Mouse (Mus musculus) gastrocnemius, postnatal 4 days (tissue): ENCODE results near the gene Fkbp9. TPM values are rescaled to one million over a fixed set of nuclear protein-coding genes. Genes with fewer than 3 reads are reported as not detected.

Experiments
- DNase-seq, 2 experiments: peaks; one replicate each; pipeline ENCODE4 v3.0.0; 2021 to 2022; ENCODE audit warnings: low spot score in 2 of 2, mixed read lengths in 2 of 2
- long read RNA-seq, 2 experiments: library from polyadenylated mRNA; stranded (forward); transcript quantifications; one replicate each; pipeline ENCODE4 v2.0.0; 2021
- total RNA-seq, 2 experiments: library from RNA; stranded (reverse); gene quantifications; 2 replicates each; pipeline ENCODE4 v1.2.3; 2021

Gene Fkbp9
- 100 to 1,000 TPM; 186 to 188 TPM for total RNA-seq
- long read RNA-seq, experiment 1, transcript Fkbp9-201 (10 exons, 3,009 nt) = major isoform, 402 of 439 reads
- long read RNA-seq, experiment 1, partial matches to known transcripts = 27 of 439 reads
- long read RNA-seq, experiment 1, other reads (novel, unspliced or antisense) = 10 of 439 reads
- long read RNA-seq, experiment 2, transcript Fkbp9-201 (10 exons, 3,009 nt) = major isoform, 526 of 574 reads
- long read RNA-seq, experiment 2, partial matches to known transcripts = 33 of 574 reads
- long read RNA-seq, experiment 2, other reads (novel, unspliced or antisense) = 15 of 574 reads

DNA sequence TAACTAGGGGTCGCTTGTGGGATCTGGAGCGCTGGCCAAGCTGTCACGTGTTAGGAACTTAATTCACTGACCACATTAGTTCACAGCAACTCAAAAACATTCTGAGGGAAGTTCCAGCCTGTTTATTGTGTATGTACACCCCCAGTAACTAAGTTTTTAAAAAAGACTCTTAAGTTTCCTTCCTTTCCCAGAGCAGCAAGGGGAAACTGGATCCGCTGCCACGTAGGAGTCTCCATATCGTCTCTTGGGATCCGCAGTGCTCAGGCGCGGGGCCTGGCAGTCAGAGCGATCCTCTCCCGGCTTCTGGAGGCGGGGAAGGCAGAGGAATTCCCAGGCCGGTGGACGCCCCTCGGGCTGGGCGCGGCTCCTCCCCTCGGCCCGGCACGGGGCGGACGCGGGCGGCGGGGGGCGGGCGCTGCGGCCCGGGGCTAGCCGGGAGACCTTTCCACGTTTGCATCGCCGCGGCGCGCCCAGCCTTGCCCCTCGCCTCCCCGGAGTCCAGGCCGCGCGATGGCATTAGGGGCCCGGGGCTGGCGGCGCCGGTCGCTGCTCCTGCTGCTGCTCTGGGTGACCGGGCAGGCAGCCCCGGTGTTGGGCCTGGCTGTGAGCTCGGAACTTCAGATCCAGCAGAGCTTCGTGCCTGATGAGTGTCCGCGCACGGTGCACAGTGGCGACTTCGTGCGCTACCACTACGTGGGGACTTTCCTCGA is at the start of gene Fkbp9:
TSS of gene Fkbp9 (plus strand) at position 363 of the 710 bp plus-strand sequence.
- DNase-seq = peak; percentile 78 to 84

GRCm38 (mm10) chr6:56783561-56784272 is 48.1 kb upstream of the Fkbp9 start:
- no peak for DNase-seq

DNA sequence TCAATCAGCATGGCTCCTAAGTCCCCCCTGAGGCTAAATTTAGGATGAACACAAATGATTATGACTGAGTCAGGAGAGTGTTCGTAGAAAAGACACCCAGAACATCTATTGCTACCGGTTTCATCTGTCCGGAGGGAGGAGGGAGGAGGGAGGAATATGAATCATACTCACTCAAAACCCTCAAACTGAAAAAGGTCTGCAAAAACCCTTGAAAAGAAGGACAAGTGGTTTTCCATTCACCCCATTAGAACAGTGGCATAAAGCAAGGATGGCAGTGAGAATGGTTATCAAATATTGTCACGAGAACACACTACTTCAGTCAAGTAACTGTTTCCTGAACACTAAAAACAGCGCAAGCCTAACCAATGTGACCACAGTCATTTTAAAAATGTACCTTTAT is 46.8 kb upstream of the Fkbp9 start:
- DNase-seq = no peak

DNA sequence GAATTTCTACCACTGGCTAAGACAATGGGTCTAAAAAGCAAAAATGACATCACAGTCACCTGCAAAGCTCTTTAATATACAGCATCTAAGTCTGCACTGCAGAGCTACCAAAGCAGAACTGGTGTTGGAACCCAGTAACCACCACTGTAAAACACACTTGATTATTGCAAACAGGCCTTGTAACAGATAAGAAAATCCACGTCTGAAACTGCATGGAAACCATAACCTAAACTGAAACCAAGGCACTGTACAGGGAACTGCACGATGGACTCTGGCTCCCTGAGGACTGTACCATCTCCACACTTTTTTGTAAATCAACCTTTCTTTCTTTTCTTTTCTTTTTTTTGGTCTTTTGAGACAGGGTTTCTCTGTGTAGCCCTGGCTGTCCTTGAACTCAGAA is 44.2 kb upstream of the Fkbp9 start:
- no peak for DNase-seq

- no peak for DNase-seq
These were observed 42.5 kb upstream of the Fkbp9 start for GRCm38 (mm10) chr6:56789336-56789735.

DNA sequence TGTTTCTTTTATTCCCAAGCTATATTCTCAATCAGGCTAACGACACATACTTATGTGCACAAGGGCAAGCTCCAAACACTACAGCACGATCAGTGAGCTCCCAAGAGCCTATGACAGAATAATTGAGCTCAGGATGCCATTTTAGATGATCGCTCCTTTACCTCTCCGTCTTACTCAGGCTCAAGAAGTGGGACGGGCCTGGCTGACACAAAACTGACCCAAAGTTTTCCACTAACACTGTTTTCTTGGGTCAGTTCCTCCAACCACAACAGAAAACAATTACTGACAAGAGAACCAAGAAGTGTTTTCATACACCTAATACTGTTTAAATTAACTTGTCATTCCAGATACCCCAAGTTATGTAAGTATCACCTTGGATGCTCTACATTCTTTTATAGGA is 37.0 kb upstream of the Fkbp9 start:
- DNase-seq = no peak

GRCm38 (mm10) chr6:56796232-56796631 is 35.6 kb upstream of the Fkbp9 start:
- no peak for DNase-seq

GRCm38 (mm10) chr6:56796668-56797141 is 35.2 kb upstream of the Fkbp9 start:
- peak in 1 of 2 experiments; percentile 30 for DNase-seq

GRCm38 (mm10) chr6:56797311-56798151 is 34.3 kb upstream of the Fkbp9 start, which contains the start of gene Kbtbd2:
Kbtbd2 (minus strand) TSS chr6:56797813.
- DNase-seq = peak; percentile 84 to 96

DNA sequence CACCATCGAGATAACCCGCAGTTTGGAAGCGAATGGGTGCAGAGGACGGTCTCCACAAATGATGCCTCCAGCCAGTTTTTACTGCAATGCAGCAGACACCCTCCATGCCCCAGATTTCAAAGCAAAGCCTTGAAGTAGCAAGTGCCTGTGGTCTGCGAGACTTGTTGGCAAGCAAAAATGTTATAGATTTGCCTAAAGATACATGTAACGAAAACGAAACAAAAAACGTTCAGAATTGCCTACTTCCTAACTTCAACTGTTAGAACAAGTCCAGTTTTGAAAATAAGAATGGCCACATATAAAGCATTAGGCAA is 33.8 kb upstream of the Fkbp9 start:
- no peak for DNase-seq

GRCm38 (mm10) chr6:56805026-56805425 is 26.8 kb upstream of the Fkbp9 start:
- DNase-seq = no peak

DNA sequence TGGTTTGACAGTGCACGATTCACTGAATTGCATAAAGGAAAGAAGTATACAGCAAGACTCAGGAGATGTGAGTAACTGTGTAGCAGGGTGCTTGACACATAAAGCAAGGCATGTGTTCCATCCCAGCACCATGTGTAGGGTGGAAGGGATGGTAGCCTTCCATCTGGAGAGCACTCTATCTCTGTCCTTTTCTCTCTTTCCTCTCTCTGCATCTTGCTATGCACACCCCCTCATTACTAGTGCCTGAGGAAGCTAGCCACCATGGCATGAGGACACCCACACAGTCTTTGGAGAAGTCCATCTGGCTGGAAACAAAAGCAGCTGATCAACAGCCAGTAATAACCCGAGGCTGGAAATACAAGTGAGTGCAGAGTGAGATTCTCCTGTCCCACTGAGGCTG is 25.7 kb upstream of the Fkbp9 start:
- DNase-seq = no peak

DNA sequence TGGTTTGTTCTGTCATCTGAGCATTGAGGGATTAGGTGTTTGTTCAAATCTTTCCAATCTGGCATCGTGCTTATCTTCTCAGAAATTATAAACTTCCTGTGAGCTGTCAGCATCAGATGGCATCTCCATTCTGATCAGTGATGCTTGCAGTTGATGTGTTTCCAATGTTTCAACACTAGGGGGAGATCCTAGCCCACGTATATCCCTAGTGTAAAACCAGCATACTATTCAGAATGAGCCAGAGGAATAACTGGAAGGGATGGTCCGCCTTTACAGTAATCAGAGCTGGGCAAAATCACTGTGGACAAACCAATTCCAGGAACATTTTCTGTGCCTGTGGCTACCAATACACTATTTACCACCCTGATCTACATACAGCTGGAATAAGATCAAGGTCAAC is 23.2 kb upstream of the Fkbp9 start:
- DNase-seq = no peak

DNA sequence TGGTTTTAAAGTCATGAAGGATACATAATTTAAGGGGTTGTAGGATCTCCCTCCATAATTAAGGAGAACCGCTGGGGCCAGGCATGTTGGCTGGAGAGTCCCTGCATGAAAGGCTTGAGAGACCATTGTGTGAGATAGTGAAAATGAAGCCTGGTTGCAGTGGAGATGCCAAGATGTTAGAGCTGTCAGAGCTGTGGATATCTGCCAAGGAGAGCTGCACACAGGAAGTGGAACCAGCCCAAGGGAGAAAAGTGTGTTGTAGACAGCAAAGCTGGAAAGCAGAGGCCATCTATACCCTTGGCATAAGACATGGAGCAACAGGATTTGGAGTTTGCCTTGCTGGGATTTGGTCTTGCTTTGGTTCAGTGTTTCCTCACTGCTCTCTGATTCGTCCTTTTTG is 18.5 kb upstream of the Fkbp9 start:
- DNase-seq = no peak

DNA sequence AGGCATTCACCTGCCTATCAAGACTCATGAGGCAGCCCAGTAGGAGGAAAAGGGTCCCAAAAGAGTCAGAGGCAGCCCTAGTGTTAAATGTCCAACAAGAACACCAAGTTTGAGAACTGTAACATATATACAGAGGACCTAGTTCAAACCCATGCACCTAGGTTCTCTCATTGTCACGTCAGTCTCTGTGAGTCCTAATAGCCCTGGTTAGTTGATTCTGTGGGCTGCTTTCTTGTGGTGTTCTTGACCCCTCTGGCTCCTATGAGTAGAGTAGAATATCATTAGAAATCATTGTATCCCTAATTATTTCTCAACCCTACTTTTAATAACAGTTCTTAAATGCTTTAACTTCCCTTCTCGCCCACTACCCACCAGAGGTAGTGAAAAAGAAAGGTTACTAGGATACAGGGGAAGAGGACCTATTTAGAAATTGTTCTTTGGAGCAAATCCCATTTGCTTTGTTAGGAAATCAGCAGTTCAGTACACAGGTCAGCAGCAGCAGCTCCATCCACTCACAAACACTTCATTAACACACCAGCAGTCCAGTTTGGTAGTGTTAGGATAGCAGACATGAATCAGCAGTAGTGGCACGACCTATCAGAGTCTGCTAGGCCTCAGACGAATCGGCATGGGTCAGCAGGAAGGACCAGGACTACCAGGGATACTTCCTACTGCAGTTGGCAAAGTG is 13.3 kb upstream of the Fkbp9 start:
- no peak for DNase-seq

GRCm38 (mm10) chr6:56819124-56819487 is 12.8 kb upstream of the Fkbp9 start:
- DNase-seq = no peak

GRCm38 (mm10) chr6:56825657-56826056 is 6.2 kb upstream of the Fkbp9 start:
- DNase-seq = no peak

DNA sequence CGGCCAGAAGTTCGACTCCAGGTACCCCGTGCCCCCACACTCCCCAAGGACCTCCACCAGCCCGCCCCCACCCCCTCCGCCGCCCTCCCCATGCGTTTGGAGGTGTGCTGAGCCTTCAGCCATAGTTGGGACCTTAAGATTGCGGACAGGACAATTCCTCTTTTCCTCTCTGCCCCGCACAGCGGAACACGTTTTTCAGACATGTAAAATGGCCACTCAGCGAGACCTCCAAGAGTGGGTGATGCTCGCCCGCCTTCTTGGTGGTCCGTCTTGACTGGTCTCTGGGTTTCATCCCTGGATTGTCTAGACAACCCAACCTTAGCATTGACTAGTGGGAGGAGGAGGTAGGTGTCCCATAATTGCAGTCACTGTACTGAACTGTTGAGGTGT is 543 bp downstream of the Fkbp9 start:
- DNase-seq = peak in 1 of 2 experiments; percentile 18

- DNase-seq = no peak
These were observed 971 bp downstream of the Fkbp9 start for GRCm38 (mm10) chr6:56832830-56833229.

- DNase-seq = no peak
These were observed 2.9 kb downstream of the Fkbp9 start for GRCm38 (mm10) chr6:56834769-56835168.

DNA sequence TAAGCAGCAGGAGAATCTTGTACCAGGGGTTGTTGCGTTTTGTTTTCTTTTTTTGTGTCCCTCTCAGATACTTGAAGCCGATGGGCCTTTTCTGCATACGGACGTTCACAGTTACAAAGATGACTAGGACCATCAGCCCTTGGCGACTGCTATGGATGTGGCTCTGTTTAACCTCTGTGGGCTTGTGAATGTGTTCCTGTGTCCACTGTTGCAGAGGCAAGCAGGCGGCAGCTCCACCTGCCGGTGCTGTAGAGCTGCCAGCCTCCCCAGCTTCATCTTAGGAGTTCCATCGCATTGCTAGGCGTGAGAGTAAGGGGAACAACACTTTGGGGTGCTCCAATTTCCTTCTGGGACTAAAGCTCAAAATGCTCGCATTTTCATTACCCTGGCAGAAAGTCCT is 3.7 kb downstream of the Fkbp9 start:
- DNase-seq = no peak
